Mouse (Mus musculus) embryonic fibroblast, embryonic 13.5 days (primary cell): ENCODE data around the gene Mcoln2.

Experiments used
- CTCF ChIP-seq: IDR thresholded peaks from 2 replicates; pipeline ENCODE4 v1.5.1; 2011; ENCODE audit warnings: mild to moderate bottlenecking, control low read depth, low read length, moderate library complexity, borderline replicate concordance; ENCODE audit not compliant: insufficient read depth
- POLR2A ChIP-seq: IDR thresholded peaks from 2 replicates; pipeline ENCODE4 v1.6.1; 2011; ENCODE audit warnings: low read depth, mild to moderate bottlenecking, control low read depth, low read length, moderate library complexity

DNA sequence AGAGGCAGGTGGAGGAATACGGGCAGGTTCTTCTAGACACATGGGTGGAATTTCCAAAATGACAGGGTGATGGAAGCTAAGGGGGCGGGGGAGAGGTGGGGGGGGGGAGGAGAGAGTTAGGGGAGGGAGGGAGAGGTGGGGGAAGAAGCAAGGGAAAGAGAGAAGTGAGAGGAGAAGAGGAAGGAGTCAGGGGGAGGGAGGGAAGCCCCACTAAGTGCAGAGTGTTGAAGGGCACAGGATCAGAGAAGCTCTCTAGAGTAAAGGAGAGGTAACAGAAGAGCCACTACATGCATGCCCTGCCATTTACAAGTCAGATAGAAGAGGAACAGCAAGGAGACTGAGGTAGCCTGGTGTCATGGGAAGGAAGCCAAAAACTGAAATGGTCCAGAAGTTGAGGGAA is 7.2 kb downstream of the Mcoln2 start:
- no peak for TF ChIP-seq POLR2A
- TF ChIP-seq CTCF = no peak
